Mouse (Mus musculus) testis, adult 2 months (tissue): ENCODE results near the gene Fhdc1.

Experiments used
- CTCF ChIP-seq: fragments of 200-500 bp; IDR thresholded peaks from 2 replicates; pipeline ENCODE4 v1.5.1; 2012; ENCODE audit warnings: low read depth, mild to moderate bottlenecking, inconsistent platforms, low read length, moderate library complexity; ENCODE audit not compliant: control insufficient read depth, insufficient read depth, insufficient replicate concordance
- POLR2A ChIP-seq: fragments of 200-500 bp; IDR thresholded peaks from 2 replicates; pipeline ENCODE4 v1.6.1; 2012; ENCODE audit warnings: low read depth, mild to moderate bottlenecking, inconsistent platforms, low read length, moderate library complexity; ENCODE audit not compliant: control insufficient read depth

DNA sequence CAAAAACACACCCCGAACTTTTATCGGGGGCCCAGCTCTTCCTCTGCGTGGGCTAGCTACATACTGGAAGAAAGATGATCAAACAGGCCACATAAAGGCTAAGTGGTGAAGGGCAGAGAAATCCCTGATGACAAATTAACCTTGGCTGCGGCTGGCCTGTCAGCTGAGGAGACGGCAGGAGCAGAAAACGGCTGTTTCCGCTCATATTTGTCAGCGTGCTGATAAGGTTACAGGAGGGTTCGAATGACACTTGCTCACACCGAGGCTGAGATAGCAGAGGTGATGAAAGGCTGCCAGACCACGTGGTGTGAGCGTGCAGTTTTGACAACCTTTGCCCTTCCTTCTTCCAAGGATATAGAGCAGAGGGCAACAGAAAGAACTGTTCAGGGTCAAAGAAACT is 19.3 kb downstream of the Fhdc1 start:
- no peak for TF ChIP-seq CTCF
- no peak for TF ChIP-seq POLR2A
